Mouse (Mus musculus) embryonic fibroblast, embryonic 13.5 days (primary cell): ENCODE measurements around the gene Gclc. TPM values are rescaled to one million over a fixed set of nuclear protein-coding genes. Genes with fewer than 3 reads are reported as not detected.

Experiments used
- H3K27ac ChIP-seq: 2 replicates; pipeline ENCODE4 v1.5.1; 2012; ENCODE audit warnings: low read length, control low read depth, inconsistent platforms; ENCODE audit not compliant: insufficient read depth
- H3K4me1 ChIP-seq: 2 replicates; pipeline ENCODE4 v1.6.1; 2011; ENCODE audit warnings: low read length; ENCODE audit not compliant: control insufficient read depth, insufficient read depth
- H3K4me3 ChIP-seq: 2 replicates; pipeline ENCODE4 v1.5.1; 2011; ENCODE audit warnings: mild to moderate bottlenecking, control low read depth, low read length; ENCODE audit not compliant: insufficient read depth
- CTCF ChIP-seq: IDR thresholded peaks from 2 replicates; pipeline ENCODE4 v1.5.1; 2011; ENCODE audit warnings: mild to moderate bottlenecking, control low read depth, low read length, moderate library complexity, borderline replicate concordance; ENCODE audit not compliant: insufficient read depth
- POLR2A ChIP-seq: IDR thresholded peaks from 2 replicates; pipeline ENCODE4 v1.6.1; 2011; ENCODE audit warnings: low read depth, mild to moderate bottlenecking, control low read depth, low read length, moderate library complexity
- polyA plus RNA-seq: library from polyadenylated mRNA; stranded (reverse); fragments of >200 nt; gene quantifications from 2 replicates; pipeline ENCODE4 v1.2.4, GENCODE M21; 2011; ENCODE audit warnings: low read depth; ENCODE audit not compliant: missing spikeins, insufficient read length

The Gclc gene
- polyA plus RNA-seq, 1 experiment, result 20.0 TPM

- TF ChIP-seq CTCF (no peak), POLR2A (no peak)
- H3K4me3 ChIP-seq, result no peak overlapping the region
- H3K27ac ChIP-seq, result no peak overlapping the region
- peaks cover 8% of the 10 kb centered on the region for H3K4me1 ChIP-seq
Measured at GRCm38 (mm10) chr9:77759111-77759510, 4.8 kb downstream of the Gclc start.

DNA sequence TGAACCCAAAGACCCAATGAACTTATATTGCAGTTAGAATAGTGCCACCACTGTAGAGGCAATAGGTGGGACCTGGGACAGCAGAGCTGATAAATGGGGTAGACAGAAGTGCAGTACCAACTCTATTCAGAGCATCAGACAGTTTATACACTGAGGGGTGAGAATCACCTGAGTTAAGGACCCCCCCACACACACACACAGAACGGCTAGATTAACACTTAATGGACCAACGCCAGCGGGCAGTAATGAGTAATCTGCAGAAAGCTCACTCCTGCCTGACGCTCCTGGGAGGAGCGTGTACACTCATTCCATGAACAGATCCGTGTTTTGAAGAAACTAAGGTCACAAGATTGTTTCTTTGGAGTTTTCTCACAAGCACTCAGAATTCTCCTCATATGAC lies 5.4 kb downstream of the Gclc start:
- peaks cover 8% of the 10 kb centered on the region for H3K4me1 ChIP-seq
- no peak overlapping the region for H3K27ac ChIP-seq
- H3K4me3 ChIP-seq, result no peak overlapping the region
- no peak for TF ChIP-seq POLR2A
- TF ChIP-seq CTCF, result no peak

- H3K4me3 ChIP-seq, result no peak overlapping the region
- no peaks in the 10 kb centered on the region for H3K4me1 ChIP-seq
- TF ChIP-seq POLR2A (no peak), CTCF (no peak)
- H3K27ac ChIP-seq, result no peak overlapping the region
Measured at GRCm38 (mm10) chr9:77766218-77766617, 11.9 kb downstream of the Gclc start.

DNA sequence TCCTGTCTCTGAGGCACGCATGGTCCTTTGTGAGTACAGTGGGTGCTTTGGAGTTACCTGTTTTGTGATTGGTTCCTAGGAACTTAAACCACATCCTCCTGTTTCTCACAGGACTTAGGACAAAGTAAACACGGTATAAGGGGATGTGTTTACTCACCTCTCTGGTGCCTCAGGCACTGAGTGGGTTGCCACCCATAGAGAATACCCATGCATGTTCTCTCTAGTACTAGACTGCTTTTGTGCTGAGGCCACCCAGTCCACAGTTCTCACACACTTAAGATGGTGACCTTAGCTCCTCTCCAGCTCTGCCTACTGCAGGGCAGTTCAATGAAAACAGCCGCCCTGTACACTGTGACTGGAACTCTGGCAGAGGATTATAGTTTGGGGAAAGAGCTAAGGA lies 12.4 kb downstream of the Gclc start:
- H3K4me1 ChIP-seq, result no peaks in the 10 kb centered on the region
- H3K27ac ChIP-seq, result no peak overlapping the region

DNA sequence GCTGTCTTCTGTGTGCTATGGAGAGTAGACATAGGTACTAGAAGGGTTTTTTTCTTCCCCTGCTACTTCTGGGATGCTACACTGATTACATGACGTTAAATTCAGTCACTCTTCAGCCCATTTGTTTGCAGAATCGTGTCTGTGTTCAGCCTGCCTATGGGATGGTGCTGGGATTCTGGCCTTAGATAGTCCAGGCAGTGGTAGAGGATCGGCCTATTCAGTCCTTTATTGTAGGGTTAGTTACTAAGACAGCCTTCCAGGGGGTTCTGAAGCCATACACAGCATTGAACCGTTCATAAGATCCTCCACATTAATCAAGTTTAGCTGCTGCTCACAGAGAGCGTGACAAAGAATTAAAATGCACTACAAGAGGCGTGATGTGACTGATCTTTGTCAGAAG lies 16.6 kb downstream of the Gclc start:
- TF ChIP-seq CTCF (no peak), POLR2A (no peak)
- Histone ChIP-seq H3K4me1 (no peaks in the 10 kb centered on the region), H3K4me3 (no peak overlapping the region), H3K27ac (no peak overlapping the region)

More for the DNA sequence above, 12.4 kb downstream of the Gclc start:
- H3K4me3 ChIP-seq, result no peak overlapping the region
- no peak for TF ChIP-seq POLR2A
- no peak for TF ChIP-seq CTCF

- no peak overlapping the region for H3K27ac ChIP-seq
- H3K4me3 ChIP-seq, result no peak overlapping the region
- no peaks in the 10 kb centered on the region for H3K4me1 ChIP-seq
- TF ChIP-seq POLR2A (no peak), CTCF (no peak)
Measured at GRCm38 (mm10) chr9:77771330-77771729, 17.0 kb downstream of the Gclc start.

DNA sequence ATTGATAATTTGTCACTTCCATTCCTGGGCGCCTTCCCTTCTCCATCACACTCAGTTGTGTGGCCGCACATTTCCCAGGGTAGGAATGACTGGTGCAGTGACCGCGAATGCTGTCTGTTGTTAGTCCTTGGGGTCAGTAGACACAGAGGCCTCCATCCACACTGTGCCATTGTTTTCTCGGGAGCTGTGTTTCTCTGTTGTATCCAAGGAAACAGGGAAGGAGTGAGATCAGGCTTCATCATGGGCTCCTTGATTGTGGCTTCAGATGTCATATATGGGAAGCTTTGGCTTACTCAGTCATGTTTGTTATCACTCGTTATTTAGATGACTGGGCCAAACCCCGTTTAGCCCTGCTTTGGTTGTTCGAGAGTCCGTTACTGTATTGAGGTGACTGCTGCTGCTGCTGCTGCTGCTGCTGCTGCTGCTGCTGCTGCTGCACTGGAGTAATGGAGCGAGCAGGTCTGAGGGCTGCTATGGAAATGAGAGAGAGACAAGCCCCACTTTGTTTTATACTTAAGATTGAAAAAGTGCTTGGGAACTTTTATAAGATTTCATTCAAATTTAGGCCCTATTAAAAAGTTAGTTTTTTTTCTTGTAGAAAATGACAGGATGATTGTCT lies 17.5 kb downstream of the Gclc start:
- Histone ChIP-seq H3K4me1 (no peaks in the 10 kb centered on the region), H3K4me3 (no peak overlapping the region), H3K27ac (no peak overlapping the region)
- no peak for TF ChIP-seq CTCF

DNA sequence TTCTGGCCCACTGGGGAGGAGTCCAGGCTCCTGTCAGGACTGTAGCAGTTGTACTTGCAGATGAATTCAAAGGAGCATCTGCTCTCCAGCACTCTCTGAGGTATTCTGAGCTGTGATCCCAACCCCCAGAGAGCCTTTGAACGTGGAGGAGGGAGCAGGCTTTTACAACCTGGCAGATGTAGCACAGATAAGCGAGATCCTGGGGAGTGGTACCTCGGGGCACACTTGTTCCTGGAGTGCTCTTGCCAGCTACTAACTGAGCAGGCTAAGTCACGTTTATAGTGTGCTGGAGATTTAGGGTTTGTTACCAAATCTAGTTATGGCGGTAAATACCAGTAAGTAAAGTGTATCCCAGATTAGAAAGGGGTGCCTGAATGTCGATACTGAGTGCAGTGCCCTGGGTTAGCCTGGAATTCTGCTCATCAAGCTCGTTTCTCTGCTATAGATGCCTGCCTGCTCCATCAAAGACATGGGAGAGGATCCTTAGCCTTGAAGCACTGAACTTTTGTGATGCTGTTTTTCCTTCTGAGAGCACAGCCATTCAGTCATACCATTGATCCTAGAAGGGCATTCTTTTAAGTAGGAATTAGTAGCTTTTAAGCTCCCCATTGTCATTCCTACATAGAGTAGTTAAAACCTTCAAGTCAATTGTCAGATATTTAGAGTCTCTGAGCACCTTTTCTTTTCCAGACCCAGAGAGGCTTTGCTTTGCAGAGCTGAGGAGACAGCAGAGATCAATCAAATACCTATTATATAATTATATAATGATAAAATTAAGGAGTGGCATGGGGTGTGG lies 22.6 kb downstream of the Gclc start:
- Histone ChIP-seq H3K4me1 (no peaks in the 10 kb centered on the region), H3K4me3 (no peak overlapping the region), H3K27ac (no peak overlapping the region)
- TF ChIP-seq CTCF, result no peak
- no peak for TF ChIP-seq POLR2A

GRCm38 (mm10) chr9:77777622-77778021 lies 23.3 kb downstream of the Gclc start:
- Histone ChIP-seq H3K4me3 (no peak overlapping the region), H3K4me1 (no peaks in the 10 kb centered on the region), H3K27ac (no peak overlapping the region)
- TF ChIP-seq CTCF, result no peak
- no peak for TF ChIP-seq POLR2A

DNA sequence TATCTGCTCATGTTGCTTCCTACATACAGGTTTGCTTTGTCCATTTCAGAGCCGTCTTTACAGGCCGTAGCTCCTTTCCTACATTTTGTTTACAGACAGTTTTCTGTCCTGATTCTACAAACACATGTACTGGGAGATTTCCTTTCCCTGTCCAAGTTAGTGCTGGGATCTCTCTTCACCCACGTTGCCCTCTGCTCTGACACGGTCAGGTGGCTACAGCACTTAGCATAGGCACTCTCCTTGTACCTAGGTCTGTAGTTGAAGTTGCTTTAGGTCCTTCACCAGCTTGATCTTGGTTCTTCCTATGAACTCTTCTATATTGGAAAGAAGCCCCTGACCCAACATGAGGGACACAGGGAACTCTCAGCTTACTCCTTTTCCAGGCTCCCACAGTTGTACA lies 25.4 kb downstream of the Gclc start:
- TF ChIP-seq CTCF (no peak), POLR2A (no peak)
- H3K27ac ChIP-seq, result no peak overlapping the region
- no peaks in the 10 kb centered on the region for H3K4me1 ChIP-seq
- no peak overlapping the region for H3K4me3 ChIP-seq
